Mouse (Mus musculus): ENCODE data around the gene Fam90a1a. TPM values are rescaled to one million over a fixed set of nuclear protein-coding genes. Genes with fewer than 3 reads are reported as not detected.
A peak's percentile ranks its signal among the peaks of the same experiment; 100 is the strongest.

The Fam90a1a gene
- polyA plus RNA-seq, 1 experiment from 2014 or later = not detected

GRCm38 (mm10) chr8:21947311-21948017, 11.1 kb upstream of the Fam90a1a start:
- Histone ChIP-seq H3K4me2 (ENCODE audit: low read depth, severe bottlenecking) (no peak overlapping the region), H3K27ac (replicated peaks; ENCODE audit: low read depth, low read length) (no peak overlapping the region), H3K4me3 (ENCODE audit: low read depth, low read length) (no peak overlapping the region), H3K9ac (ENCODE audit: low read length) (no peak overlapping the region), H3K27me3 (ENCODE audit: control insufficient read depth, insufficient read depth, low read length) (no peaks in the 10 kb centered on the region), H3K4me1 (ENCODE audit: control insufficient read depth, insufficient read depth, low read length) (no peaks in the 10 kb centered on the region), H3K9me3 (ENCODE audit: control insufficient read depth, low read length) (no peaks in the 10 kb centered on the region), H3K36me3 (ENCODE audit: control insufficient read depth, insufficient read depth, low read length) (no peaks in the 10 kb centered on the region)
- 81% methylated on average over 9 of the region's 9 CpGs for WGBS
- no peak for DNase-seq (ENCODE audit: low spot score)
- ATAC-seq (ENCODE audit: insufficient number of reproducible peaks, low FRiP score, low TSS enrichment, low read depth) = no peak

DNA sequence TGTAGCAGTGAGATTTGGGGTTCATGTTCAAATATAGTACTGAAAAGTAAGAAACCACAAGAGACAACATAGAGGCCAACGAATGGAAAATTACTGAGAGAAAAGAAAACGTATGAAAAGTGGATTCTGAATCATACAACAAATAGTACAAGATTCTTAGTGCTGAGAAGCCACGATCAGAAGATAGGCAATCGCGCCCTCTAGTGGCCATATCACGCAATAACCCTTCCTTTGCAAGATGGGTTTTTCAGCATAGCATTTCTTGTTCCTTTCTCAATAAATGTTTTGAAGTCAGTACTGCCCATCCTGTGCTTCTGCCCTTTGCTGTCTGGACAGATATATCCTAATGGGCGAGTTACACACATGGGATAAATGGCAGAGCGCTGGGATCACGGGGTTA, 3.2 kb upstream of the Fam90a1a start:
- no peak overlapping the region for H3K4me3 ChIP-seq (ENCODE audit: low read depth, low read length)
- no peaks in the 10 kb centered on the region for H3K4me1 ChIP-seq (ENCODE audit: control insufficient read depth, insufficient read depth, low read length)
- H3K36me3 ChIP-seq (ENCODE audit: control insufficient read depth, insufficient read depth, low read length) = no peaks in the 10 kb centered on the region
- no peak overlapping the region for H3K27ac ChIP-seq (replicated peaks; ENCODE audit: low read depth, low read length)
- DNase-seq (ENCODE audit: low spot score) (peak; percentile 67), ATAC-seq (ENCODE audit: insufficient number of reproducible peaks, low FRiP score, low TSS enrichment, low read depth) (no peak)
- no peaks in the 10 kb centered on the region for H3K9me3 ChIP-seq (ENCODE audit: control insufficient read depth, low read length)
- no peak overlapping the region for H3K9ac ChIP-seq (ENCODE audit: low read length)
- H3K4me2 ChIP-seq (ENCODE audit: low read depth, severe bottlenecking) = no peak overlapping the region
- WGBS = 6% methylated on average over 9 of the region's 9 CpGs
- H3K27me3 ChIP-seq (ENCODE audit: control insufficient read depth, insufficient read depth, low read length) = no peaks in the 10 kb centered on the region

DNA sequence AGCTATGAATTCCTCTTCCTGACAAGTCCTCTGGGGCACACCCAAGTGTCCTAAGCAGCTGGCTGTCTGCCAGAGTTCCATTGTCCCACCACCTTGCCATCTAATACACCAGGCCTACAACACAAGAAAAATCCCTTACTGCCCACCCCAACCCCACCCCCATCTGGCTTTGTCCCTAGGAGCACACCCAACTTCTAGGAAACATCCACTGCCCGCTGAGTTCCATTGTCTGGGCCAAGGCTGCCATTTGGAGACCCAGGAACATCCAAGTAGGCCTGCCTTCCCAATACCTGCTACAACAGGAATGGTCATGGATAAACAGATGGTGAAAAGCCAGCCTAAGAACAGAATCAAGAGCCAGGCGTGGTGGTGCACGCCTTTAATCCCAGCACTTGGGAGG, 2.2 kb upstream of the Fam90a1a start:
- Histone ChIP-seq H3K9me3 (ENCODE audit: control insufficient read depth, low read length) (no peaks in the 10 kb centered on the region), H3K27ac (replicated peaks; ENCODE audit: low read depth, low read length) (no peak overlapping the region), H3K36me3 (ENCODE audit: control insufficient read depth, insufficient read depth, low read length) (no peaks in the 10 kb centered on the region), H3K27me3 (ENCODE audit: control insufficient read depth, insufficient read depth, low read length) (no peaks in the 10 kb centered on the region), H3K4me1 (ENCODE audit: control insufficient read depth, insufficient read depth, low read length) (no peaks in the 10 kb centered on the region), H3K4me2 (ENCODE audit: low read depth, severe bottlenecking) (no peak overlapping the region), H3K4me3 (ENCODE audit: low read depth, low read length) (no peak overlapping the region), H3K9ac (ENCODE audit: low read length) (no peak overlapping the region)
- WGBS = 86% methylated on average over 3 of the region's 3 CpGs
- no peak for ATAC-seq (ENCODE audit: insufficient number of reproducible peaks, low FRiP score, low TSS enrichment, low read depth)
- no peak for DNase-seq (ENCODE audit: low spot score)

- no peak overlapping the region for H3K27ac ChIP-seq (replicated peaks; ENCODE audit: low read depth, low read length)
- no peak overlapping the region for H3K9ac ChIP-seq (ENCODE audit: low read length)
- no peaks in the 10 kb centered on the region for H3K9me3 ChIP-seq (ENCODE audit: control insufficient read depth, low read length)
- H3K4me1 ChIP-seq (ENCODE audit: control insufficient read depth, insufficient read depth, low read length) = no peaks in the 10 kb centered on the region
- H3K4me2 ChIP-seq (ENCODE audit: low read depth, severe bottlenecking) = no peak overlapping the region
- ATAC-seq (ENCODE audit: insufficient number of reproducible peaks, low FRiP score, low TSS enrichment, low read depth) (no peak), DNase-seq (ENCODE audit: low spot score) (no peak)
- H3K4me3 ChIP-seq (ENCODE audit: low read depth, low read length) = no peak overlapping the region
- 81% methylated on average over 1 of the region's 1 CpGs for WGBS
- H3K36me3 ChIP-seq (ENCODE audit: control insufficient read depth, insufficient read depth, low read length) = no peaks in the 10 kb centered on the region
- H3K27me3 ChIP-seq (ENCODE audit: control insufficient read depth, insufficient read depth, low read length) = no peaks in the 10 kb centered on the region
Observed at GRCm38 (mm10) chr8:21966646-21967045, 8.1 kb downstream of the Fam90a1a start.

DNA sequence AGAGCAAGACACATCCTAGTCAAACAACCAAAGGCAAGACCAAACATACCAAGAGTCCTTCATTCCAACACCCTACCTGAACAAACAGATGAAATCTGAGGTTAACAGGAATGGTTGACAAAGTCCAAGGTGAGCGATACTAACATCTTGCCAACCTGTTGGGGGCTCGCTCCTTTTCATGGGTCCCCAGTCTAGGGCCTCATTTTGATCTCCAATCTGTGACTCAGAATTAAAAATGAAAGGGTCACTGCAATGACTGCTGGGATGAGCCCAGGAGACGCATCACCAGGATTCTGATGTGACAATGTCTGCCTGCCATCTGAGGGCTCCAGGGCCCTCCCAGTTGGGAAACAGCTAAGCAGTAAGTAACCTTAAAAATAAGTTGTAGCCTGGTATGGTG, 11.0 kb downstream of the Fam90a1a start, which contains the start of gene Ccdc70:
Ccdc70 (plus strand) TSS at position 301 of the 400 bp plus-strand sequence.
- H3K4me3 ChIP-seq (ENCODE audit: low read depth, low read length) = no peak within 1 kb of the TSS
- no peak for DNase-seq (ENCODE audit: low spot score)
- no peak within 1 kb of the TSS for H3K27ac ChIP-seq (replicated peaks; ENCODE audit: low read depth, low read length)
- H3K27me3 ChIP-seq (ENCODE audit: control insufficient read depth, insufficient read depth, low read length) = no peaks in the 10 kb centered on the region
- H3K9ac ChIP-seq (ENCODE audit: low read length) = no peak within 1 kb of the TSS
- no peaks in the 10 kb centered on the region for H3K36me3 ChIP-seq (ENCODE audit: control insufficient read depth, insufficient read depth, low read length)
- WGBS = 94% methylated on average over 3 of the region's 3 CpGs
- ATAC-seq (ENCODE audit: insufficient number of reproducible peaks, low FRiP score, low TSS enrichment, low read depth) = no peak
- H3K9me3 ChIP-seq (ENCODE audit: control insufficient read depth, low read length) = no peaks in the 10 kb centered on the region
- no peaks in the 10 kb centered on the region for H3K4me1 ChIP-seq (ENCODE audit: control insufficient read depth, insufficient read depth, low read length)
- no peak within 1 kb of the TSS for H3K4me2 ChIP-seq (ENCODE audit: low read depth, severe bottlenecking)

- ATAC-seq (ENCODE audit: insufficient number of reproducible peaks, low FRiP score, low TSS enrichment, low read depth) = no peak
- no peak overlapping the region for H3K27ac ChIP-seq (replicated peaks; ENCODE audit: low read depth, low read length)
- H3K4me2 ChIP-seq (ENCODE audit: low read depth, severe bottlenecking) = no peak overlapping the region
- no peak for DNase-seq (ENCODE audit: low spot score)
- H3K27me3 ChIP-seq (ENCODE audit: control insufficient read depth, insufficient read depth, low read length) = no peaks in the 10 kb centered on the region
- WGBS = 73% methylated on average over 4 of the region's 4 CpGs
- no peaks in the 10 kb centered on the region for H3K4me1 ChIP-seq (ENCODE audit: control insufficient read depth, insufficient read depth, low read length)
- H3K36me3 ChIP-seq (ENCODE audit: control insufficient read depth, insufficient read depth, low read length) = no peaks in the 10 kb centered on the region
- H3K9ac ChIP-seq (ENCODE audit: low read length) = no peak overlapping the region
- no peaks in the 10 kb centered on the region for H3K9me3 ChIP-seq (ENCODE audit: control insufficient read depth, low read length)
- no peak overlapping the region for H3K4me3 ChIP-seq (ENCODE audit: low read depth, low read length)
Observed at GRCm38 (mm10) chr8:21978193-21978592, 19.7 kb downstream of the Fam90a1a start.

DNA sequence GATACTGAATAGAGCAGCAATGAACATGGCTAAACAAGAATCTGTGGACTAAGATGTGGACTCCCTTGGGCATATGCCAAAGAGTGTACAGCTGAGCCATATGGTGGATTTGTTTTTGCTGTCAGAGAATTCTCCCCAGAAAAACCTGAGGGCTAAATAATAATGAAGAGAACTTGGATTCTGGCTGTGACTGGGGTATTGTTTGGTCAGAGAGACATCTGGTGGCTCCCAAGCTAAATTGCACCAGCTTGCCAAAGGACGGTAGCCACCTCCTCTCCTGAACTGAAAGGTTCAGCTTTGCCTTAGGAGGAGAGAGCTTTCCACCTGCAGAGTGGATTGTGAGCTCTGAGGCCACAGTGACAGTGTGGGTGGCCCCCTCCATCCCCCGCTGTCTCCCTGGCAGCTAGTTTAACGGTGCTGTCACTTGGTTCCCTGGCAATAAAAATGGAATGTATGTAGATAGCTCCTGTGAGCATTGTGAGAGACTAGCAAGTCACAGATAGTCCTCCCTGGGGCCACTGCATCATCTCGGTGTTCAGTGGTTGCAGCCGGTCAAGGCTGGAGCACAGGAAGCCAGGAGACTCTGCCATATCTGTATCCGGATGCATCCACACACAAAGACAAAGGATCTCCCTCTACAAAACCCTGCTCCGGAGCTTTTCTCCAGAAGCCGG, 23.3 kb downstream of the Fam90a1a start:
- H3K9me3 ChIP-seq (ENCODE audit: control insufficient read depth, low read length) = no peaks in the 10 kb centered on the region
- H3K4me2 ChIP-seq (ENCODE audit: low read depth, severe bottlenecking) = no peak overlapping the region
- ATAC-seq (ENCODE audit: insufficient number of reproducible peaks, low FRiP score, low TSS enrichment, low read depth) (no peak), DNase-seq (ENCODE audit: low spot score) (no peak)
- H3K27me3 ChIP-seq (ENCODE audit: control insufficient read depth, insufficient read depth, low read length) = no peaks in the 10 kb centered on the region
- no peak overlapping the region for H3K27ac ChIP-seq (replicated peaks; ENCODE audit: low read depth, low read length)
- no peak overlapping the region for H3K4me3 ChIP-seq (ENCODE audit: low read depth, low read length)
- H3K36me3 ChIP-seq (ENCODE audit: control insufficient read depth, insufficient read depth, low read length) = no peaks in the 10 kb centered on the region
- WGBS = 65% methylated on average over 8 of the region's 8 CpGs
- no peak overlapping the region for H3K9ac ChIP-seq (ENCODE audit: low read length)
- H3K4me1 ChIP-seq (ENCODE audit: control insufficient read depth, insufficient read depth, low read length) = no peaks in the 10 kb centered on the region

DNA sequence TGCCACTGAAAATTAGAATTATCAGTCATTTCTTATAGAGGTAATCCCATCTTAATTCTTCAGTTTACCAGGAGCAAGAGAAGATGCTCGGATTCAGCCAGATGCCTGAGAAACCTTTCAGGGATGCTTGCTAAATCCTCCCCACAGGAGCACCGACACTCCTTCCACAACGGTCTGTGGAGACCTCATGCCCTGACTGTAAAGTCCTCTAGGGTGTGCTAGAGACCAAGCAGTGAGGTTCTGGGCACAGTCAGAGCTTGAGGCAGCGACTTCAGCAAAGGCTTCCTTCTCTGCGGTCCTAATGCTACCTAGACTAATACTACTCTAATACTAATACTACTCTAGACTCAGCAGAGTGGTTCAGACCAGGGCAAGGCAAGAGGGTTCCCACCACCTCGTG, 33.7 kb downstream of the Fam90a1a start:
- H3K36me3 ChIP-seq (ENCODE audit: control insufficient read depth, insufficient read depth, low read length) = no peaks in the 10 kb centered on the region
- ATAC-seq (ENCODE audit: insufficient number of reproducible peaks, low FRiP score, low TSS enrichment, low read depth) (no peak; the same call in 1 of the 2 replicates), DNase-seq (ENCODE audit: low spot score) (peak; percentile 49)
- no peak overlapping the region for H3K4me3 ChIP-seq (ENCODE audit: low read depth, low read length)
- WGBS = 29% methylated on average over 6 of the region's 6 CpGs
- no peak overlapping the region for H3K9ac ChIP-seq (ENCODE audit: low read length)
- no peaks in the 10 kb centered on the region for H3K4me1 ChIP-seq (ENCODE audit: control insufficient read depth, insufficient read depth, low read length)
- H3K27me3 ChIP-seq (ENCODE audit: control insufficient read depth, insufficient read depth, low read length) = no peaks in the 10 kb centered on the region
- no peak overlapping the region for H3K4me2 ChIP-seq (ENCODE audit: low read depth, severe bottlenecking)
- no peaks in the 10 kb centered on the region for H3K9me3 ChIP-seq (ENCODE audit: control insufficient read depth, low read length)
- H3K27ac ChIP-seq (replicated peaks; ENCODE audit: low read depth, low read length) = no peak overlapping the region

All from limb, embryonic 11.5 days (tissue).